Comparison of ENCODE assay signal across 15 mouse cellular contexts in genomic region chr4:155357601-155358000, GRCm38 (mm10). TPM values are rescaled to one million over a fixed set of nuclear protein-coding genes. Genes with fewer than 3 reads are reported as not detected.
DNase-seq lines count a peak whose midpoint lies in the region; ATAC-seq and TF ChIP-seq lines count a peak whose summit lies in the region.
"Had no signal": no experiment of that assay in that cellular context is flagged by ENCODE, and none has a peak within 500 bp of the region (broad histone marks: within the 10 kb centered on the region; RNA-seq: fewer than 3 reads in every experiment).

No protein-coding gene starts in this region.

- H3K4me2 ChIP-seq in midbrain, postnatal 0 days (ENCODE audit: low read depth, low read length, poor library complexity, severe bottlenecking), result no peak overlapping the region
- no peak overlapping the region for H3K4me2 ChIP-seq in midbrain, embryonic 14.5 days (ENCODE audit: low read length)
- H3K4me2 ChIP-seq: kidney, embryonic 15.5 days; midbrain, embryonic 13.5 days had no signal

- H3K36me3 ChIP-seq in midbrain, postnatal 0 days (ENCODE audit: insufficient read depth, low read length), result no peaks in the 10 kb centered on the region
- no peaks in the 10 kb centered on the region for H3K36me3 ChIP-seq in midbrain, embryonic 14.5 days (ENCODE audit: control insufficient read depth, insufficient read depth, low read length)
- H3K36me3 ChIP-seq: kidney, embryonic 15.5 days; midbrain, embryonic 13.5 days had no signal

- TF ChIP-seq CTCF in gastrocnemius, adult 2 months (IDR thresholded peaks at IDR 0.05), result peak; percentile 44
- TF ChIP-seq CTCF in midbrain, postnatal 0 days (IDR thresholded peaks at IDR 0.05), result peak; percentile 43

- no peak overlapping the region for H3K27ac ChIP-seq in gastrocnemius, adult 2 months
- no peak overlapping the region for H3K27ac ChIP-seq in midbrain, postnatal 0 days (ENCODE audit: low read depth, low read length)
- H3K27ac ChIP-seq in midbrain, embryonic 14.5 days (replicated peaks; ENCODE audit: low read depth, low read length), result no peak overlapping the region
- H3K27ac ChIP-seq: kidney, embryonic 15.5 days; midbrain, embryonic 13.5 days had no signal

- H3K9ac ChIP-seq in midbrain, postnatal 0 days (replicated peaks; ENCODE audit: low read length, poor library complexity, severe bottlenecking), result no peak overlapping the region
- H3K9ac ChIP-seq in midbrain, embryonic 14.5 days (replicated peaks; ENCODE audit: low read length), result no peak overlapping the region
- H3K9ac ChIP-seq: kidney, embryonic 15.5 days; midbrain, embryonic 13.5 days had no signal

- H3K4me1 ChIP-seq in midbrain, postnatal 0 days (ENCODE audit: insufficient read depth, low read length), result no peaks in the 10 kb centered on the region; the same call in 1 of the 2 replicates
- 0 out of 2 replicates have a peak, but pooled peaks cover 3% of the 10 kb centered on the region for H3K4me1 ChIP-seq in midbrain, embryonic 14.5 days (ENCODE audit: control insufficient read depth, insufficient read depth, low read length)

- H3K27me3 ChIP-seq in midbrain, postnatal 0 days (ENCODE audit: insufficient read depth, low read length), result peaks cover 40% of the 10 kb centered on the region
- H3K27me3 ChIP-seq in midbrain, embryonic 14.5 days (ENCODE audit: control insufficient read depth, insufficient read depth, low read length), result peaks cover 35% of the 10 kb centered on the region

- no peak for ATAC-seq in midbrain, postnatal 0 days (ENCODE audit: low FRiP score)
- no peak for ATAC-seq in midbrain, embryonic 14.5 days (ENCODE audit: low FRiP score, low TSS enrichment)
- ATAC-seq: midbrain, embryonic 13.5 days had no signal

- WGBS in midbrain, postnatal 0 days, result 45% methylated on average over 2 of the region's 2 CpGs
- 50% methylated on average over 2 of the region's 2 CpGs for WGBS in midbrain, embryonic 14.5 days

- no peak overlapping the region for H3K4me3 ChIP-seq in gastrocnemius, adult 2 months
- no peak overlapping the region for H3K4me3 ChIP-seq in midbrain, postnatal 0 days (ENCODE audit: low read depth, low read length)
- H3K4me3 ChIP-seq in midbrain, embryonic 14.5 days (replicated peaks; ENCODE audit: low read depth, low read length), result no peak overlapping the region
- H3K4me3 ChIP-seq: kidney, embryonic 15.5 days; midbrain, embryonic 13.5 days had no signal

- no peak for DNase-seq in gastrocnemius, adult 2 months
- no peak for DNase-seq in gastrocnemius, adult 8-10 months (ENCODE audit: low spot score in 2 of 2)
- DNase-seq in midbrain, postnatal 0 days (ENCODE audit: low spot score), result no peak
- no peak for DNase-seq in midbrain, embryonic 14.5 days
- DNase-seq in T-cell, adult 2 months (ENCODE audit: low spot score), result peak; percentile 23
- peak; percentile 42 for DNase-seq in retina, postnatal 1 day
- DNase-seq in cerebellum, adult 9-10 months, result no peak
- no peak for DNase-seq in heart, postnatal 14 days
- DNase-seq: adrenal gland, adult 2 months; cerebellum, postnatal 36 days; lung, adult 18-20 months had no signal

- H3K9me3 ChIP-seq in midbrain, postnatal 0 days (ENCODE audit: low read length), result no peaks in the 10 kb centered on the region
- H3K9me3 ChIP-seq in midbrain, embryonic 14.5 days (ENCODE audit: control insufficient read depth, low read length), result no peaks in the 10 kb centered on the region
- H3K9me3 ChIP-seq: kidney, embryonic 15.5 days; midbrain, embryonic 13.5 days had no signal

- intact Hi-C loops in gastrocnemius, adult 2 months (cut with DNase I), result no loop called here
- intact Hi-C loops in heart, postnatal 14 days (cut with DNase I), result no loop called here

RNA-seq across cellular contexts. Expression of gene Prkcz, which starts 3.6 kb away (rescaled TPM):
- total RNA-seq in gastrocnemius, adult 2 months (2021), result 1 to 10 TPM; 1.1 to 2.1 TPM
- 1 to 10 TPM; 1.8 to 2.9 (median 2.4) TPM for total RNA-seq in gastrocnemius, adult 8-10 months (2022)
- 103 and 104 TPM in 2 replicates for total RNA-seq in midbrain, postnatal 0 days (2014; rRNA removed)
- polyA plus RNA-seq in midbrain, postnatal 0 days (2015; fragmentation: Nextera tagmentation; extraction: Ambion mirVana), result 104 and 106 TPM in 2 replicates
- polyA plus RNA-seq in midbrain, embryonic 14.5 days (2014; fragmentation: Nextera tagmentation; extraction: Ambion mirVana), result 65.4 and 68.5 TPM in 2 replicates
- 1 to 10 TPM; 1.7 to 2.1 TPM for total RNA-seq in heart, postnatal 14 days (2021)

RNA-seq across cellular contexts. Expression of gene Gabrd, which starts 40.3 kb away (rescaled TPM):
- total RNA-seq in gastrocnemius, adult 2 months (2021), result under 1 TPM; 0.20 TPM
- total RNA-seq in gastrocnemius, adult 8-10 months (2022), result under 1 TPM; 0.67 to 0.92 (median 0.76) TPM
- total RNA-seq in midbrain, postnatal 0 days (2014; rRNA removed), result 0.11 and 0.52 TPM in 2 replicates
- 0.36 and 0.37 TPM in 2 replicates for polyA plus RNA-seq in midbrain, postnatal 0 days (2015; fragmentation: Nextera tagmentation; extraction: Ambion mirVana)
- polyA plus RNA-seq in midbrain, embryonic 14.5 days (2014; fragmentation: Nextera tagmentation; extraction: Ambion mirVana), result 0.19 TPM in 1 of 2 replicates, not detected in the other
- not detected for total RNA-seq in heart, postnatal 14 days (2021)
- total RNA-seq: adrenal gland, adult 2 months; heart, postnatal 25 days; neutrophil, adult 5-6 weeks had no signal
- polyA plus RNA-seq: kidney, embryonic 15.5 days had no signal

RNA-seq across cellular contexts. Expression of gene Cfap74, which starts 51.4 kb away (rescaled TPM):
- 1 to 10 TPM in 1 of 2 experiments, under 1 TPM in 1; 0.23 to 1.0 TPM for total RNA-seq in gastrocnemius, adult 2 months (2021)
- total RNA-seq in gastrocnemius, adult 8-10 months (2022), result under 1 TPM; 0.22 to 0.47 (median 0.39) TPM
- total RNA-seq in midbrain, postnatal 0 days (2014; rRNA removed), result 5.7 TPM in 2 replicates
- polyA plus RNA-seq in midbrain, postnatal 0 days (2015; fragmentation: Nextera tagmentation; extraction: Ambion mirVana), result 5.8 and 6.5 TPM in 2 replicates
- 3.3 and 3.6 TPM in 2 replicates for polyA plus RNA-seq in midbrain, embryonic 14.5 days (2014; fragmentation: Nextera tagmentation; extraction: Ambion mirVana)
- under 1 TPM; 0.61 to 0.69 TPM for total RNA-seq in heart, postnatal 14 days (2021)

Comparison
In these comparisons a context has a peak if more than half of its experiments do, and no peak if none do; other contexts are left out.
1. DNase-seq: peak in T-cell, adult 2 months (single experiment) and retina, postnatal 1 day (single experiment); none in gastrocnemius, adult 2 months (single experiment), gastrocnemius, adult 8-10 months (0 of 2), midbrain, postnatal 0 days (single experiment), midbrain, embryonic 14.5 days (single experiment), cerebellum, adult 9-10 months (single experiment) and heart, postnatal 14 days (0 of 2).
2. RNA of gene Prkcz, which starts 3.6 kb away (total RNA-seq): 103 to 104 TPM in midbrain, postnatal 0 days; 1.8 to 2.9 TPM in gastrocnemius, adult 8-10 months, 1.1 to 2.1 TPM in gastrocnemius, adult 2 months and 1.7 to 2.1 TPM in heart, postnatal 14 days; every median in the first group is over 10 times any median in the second.